Mouse (Mus musculus): ENCODE data around the gene Lst1.

The Lst1 gene

DNA sequence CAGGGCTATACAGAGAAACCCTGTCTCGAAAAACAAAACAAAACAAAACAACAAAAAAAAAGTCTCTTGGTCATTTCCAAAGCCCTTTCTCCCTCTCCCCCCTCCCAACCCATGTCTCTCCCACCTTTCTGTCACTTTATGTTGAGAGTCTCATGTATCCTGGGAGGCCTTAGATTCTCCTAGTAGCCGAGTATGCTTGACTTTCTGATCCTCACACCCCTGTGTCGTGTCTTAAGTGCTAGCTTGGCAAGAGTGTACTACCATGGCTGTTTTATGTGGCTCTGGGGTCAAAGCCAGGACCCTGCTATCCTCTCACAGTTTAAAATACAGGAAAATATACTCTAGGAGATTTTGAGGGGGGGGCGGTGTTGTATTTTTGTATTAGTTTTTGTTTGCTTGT is 894 bp downstream of the Lst1 start:
- no peak for ATAC-seq (ENCODE audit: insufficient number of reproducible peaks, low FRiP score, low TSS enrichment)

DNA sequence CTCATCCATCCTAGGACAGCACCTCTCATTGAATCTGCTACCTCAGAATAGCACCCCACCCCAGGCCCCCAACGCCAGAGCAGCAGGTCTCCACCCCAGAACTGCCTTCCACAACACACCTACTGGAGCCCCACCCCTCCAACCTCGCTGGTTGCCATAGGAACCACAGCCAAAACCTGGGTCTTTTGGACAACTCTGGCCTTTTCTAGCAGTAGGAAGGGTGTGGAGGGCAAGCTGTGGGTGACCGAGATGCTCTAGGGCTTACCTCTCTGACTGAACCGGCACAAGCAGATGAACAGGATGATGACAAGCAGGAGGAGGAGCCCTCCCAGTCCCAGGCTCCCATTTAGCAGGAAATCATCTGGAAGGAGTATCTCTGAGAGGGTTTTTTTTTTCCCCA is 1.6 kb downstream of the Lst1 start:
- no peak for ATAC-seq (ENCODE audit: insufficient number of reproducible peaks, low FRiP score, low TSS enrichment)

DNA sequence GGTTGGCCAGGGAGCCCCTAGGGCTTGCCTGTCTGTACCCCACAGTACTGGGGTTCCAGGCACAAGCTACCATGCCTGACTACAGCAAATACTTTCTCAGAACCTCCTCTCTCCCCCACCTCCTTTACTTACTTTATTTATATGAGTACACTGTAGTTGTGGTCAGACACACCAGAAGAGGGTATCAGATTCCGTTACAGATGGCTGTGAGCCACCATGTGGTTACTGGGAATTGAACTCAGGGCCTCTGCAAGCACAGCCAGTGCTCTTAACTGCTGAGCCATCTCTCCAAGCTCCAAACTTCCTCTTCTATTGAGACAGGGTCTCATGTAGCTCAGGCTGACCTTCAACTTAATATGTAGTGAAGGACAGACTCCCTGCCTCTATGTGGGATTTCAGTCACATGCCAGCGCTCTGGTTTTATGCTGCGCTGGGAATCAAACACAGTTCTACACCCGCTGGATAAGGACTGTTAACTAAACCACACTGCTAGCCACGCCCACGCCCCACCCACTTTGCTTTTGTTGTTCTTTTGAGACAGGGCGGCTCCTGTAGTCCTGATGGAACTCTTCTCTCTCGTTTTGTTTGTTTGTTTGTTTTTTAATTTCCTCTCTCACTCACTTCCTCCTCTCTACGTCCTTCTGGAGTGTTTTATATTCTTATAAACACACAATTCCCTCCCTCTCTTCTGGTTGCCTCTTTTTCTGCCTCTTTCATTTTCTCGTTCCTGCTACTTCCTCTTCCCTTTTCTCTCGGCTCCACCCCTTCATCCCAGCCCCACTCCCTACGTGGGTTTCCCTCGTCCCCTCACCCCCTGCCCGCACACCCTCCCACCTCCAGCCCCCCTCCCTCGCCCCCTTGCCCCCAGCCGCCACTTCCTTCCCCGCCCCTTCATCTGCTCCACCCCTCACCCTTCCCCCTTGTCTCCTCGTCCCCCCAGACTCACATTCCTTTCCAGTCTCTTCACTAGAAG is 2.3 kb downstream of the Lst1 start:
- ATAC-seq (ENCODE audit: insufficient number of reproducible peaks, low FRiP score, low TSS enrichment), result no peak

DNA sequence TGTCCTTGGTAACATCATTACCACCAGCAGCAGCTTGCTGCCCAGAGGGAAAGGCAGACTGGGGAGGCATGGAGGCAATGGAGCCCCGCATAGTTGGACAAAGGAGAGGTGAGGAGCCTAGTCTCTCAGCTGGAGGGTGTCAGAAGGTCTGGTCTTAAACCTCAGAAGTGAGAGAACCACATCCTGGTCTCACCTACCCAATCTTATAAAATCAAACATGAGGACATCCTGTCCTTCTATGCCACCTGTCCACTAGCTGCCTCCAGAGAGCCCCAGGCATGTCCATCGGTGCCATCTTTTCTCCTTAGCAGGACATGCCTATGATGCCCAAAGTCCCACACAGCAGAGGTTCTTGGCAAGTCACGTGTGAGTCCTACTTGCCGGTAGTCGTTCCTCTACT is 8.1 kb downstream of the Lst1 start:
- ATAC-seq (ENCODE audit: insufficient number of reproducible peaks, low FRiP score, low TSS enrichment), result no peak

DNA sequence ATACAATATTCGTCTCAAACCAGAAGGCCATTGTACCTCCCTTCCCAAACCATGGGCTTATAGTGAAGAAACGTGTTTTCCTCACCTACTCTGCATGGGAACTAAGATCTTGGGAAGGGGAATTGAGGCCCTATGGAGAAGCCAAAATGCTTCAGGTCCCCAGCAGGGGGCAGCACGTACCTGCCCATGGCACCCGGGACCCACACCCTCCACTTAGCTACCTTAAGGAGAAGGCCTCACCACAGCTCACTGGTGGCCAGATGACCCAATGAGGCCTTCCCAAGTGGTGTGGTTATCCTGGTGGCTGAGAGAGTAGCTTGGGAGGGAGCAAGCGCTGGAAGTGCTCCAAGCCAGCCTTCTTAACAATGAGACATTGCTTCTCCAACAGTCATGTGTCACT is 9.7 kb downstream of the Lst1 start:
- ATAC-seq (ENCODE audit: insufficient number of reproducible peaks, low FRiP score, low TSS enrichment), result no peak

DNA sequence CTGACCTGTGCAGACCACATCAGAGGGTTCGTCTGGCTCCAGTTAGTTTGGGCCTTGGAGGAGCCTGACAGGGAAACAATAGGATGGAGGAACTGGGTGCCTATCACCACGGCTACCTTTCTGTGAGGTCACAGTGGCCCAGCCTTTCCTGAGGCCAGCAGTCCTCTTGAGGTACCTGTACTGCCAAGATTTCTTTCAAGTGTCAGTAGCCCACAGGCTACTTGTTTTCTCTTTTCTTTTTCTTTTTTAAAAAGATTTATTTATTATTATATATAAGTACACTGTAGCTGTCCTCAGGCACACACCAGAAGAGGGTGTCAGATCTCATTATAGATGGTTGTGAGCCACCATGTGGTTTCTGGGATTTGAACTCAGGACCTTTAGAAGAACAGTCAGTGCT is 12.3 kb downstream of the Lst1 start, which contains the start of gene Aif1:
Gene Aif1, minus strand, starts transcription at position 101 of the 400 bp plus-strand sequence.
- no peak for ATAC-seq (ENCODE audit: insufficient number of reproducible peaks, low FRiP score, low TSS enrichment)

DNA sequence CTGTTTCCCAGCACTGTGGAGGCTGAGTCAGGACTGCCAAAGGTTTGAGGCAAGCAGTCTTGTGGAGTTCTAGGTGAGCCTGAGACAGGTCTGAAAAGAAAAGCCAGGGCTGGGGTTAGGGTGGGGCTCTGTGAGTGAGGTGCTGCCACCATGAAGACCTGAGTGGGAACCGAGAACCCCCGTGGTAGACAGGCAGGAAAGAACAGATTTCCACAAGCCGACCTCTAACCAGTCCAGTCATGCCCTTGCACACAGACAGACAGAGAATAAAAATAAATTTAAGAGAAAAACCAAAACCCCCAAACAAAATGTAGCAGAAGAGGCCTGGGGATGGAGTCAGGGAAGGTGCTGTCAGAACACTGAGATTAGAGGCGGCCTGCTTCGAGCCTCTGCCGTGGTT is 12.9 kb downstream of the Lst1 start:
- ATAC-seq (ENCODE audit: insufficient number of reproducible peaks, low FRiP score, low TSS enrichment), result no peak

DNA sequence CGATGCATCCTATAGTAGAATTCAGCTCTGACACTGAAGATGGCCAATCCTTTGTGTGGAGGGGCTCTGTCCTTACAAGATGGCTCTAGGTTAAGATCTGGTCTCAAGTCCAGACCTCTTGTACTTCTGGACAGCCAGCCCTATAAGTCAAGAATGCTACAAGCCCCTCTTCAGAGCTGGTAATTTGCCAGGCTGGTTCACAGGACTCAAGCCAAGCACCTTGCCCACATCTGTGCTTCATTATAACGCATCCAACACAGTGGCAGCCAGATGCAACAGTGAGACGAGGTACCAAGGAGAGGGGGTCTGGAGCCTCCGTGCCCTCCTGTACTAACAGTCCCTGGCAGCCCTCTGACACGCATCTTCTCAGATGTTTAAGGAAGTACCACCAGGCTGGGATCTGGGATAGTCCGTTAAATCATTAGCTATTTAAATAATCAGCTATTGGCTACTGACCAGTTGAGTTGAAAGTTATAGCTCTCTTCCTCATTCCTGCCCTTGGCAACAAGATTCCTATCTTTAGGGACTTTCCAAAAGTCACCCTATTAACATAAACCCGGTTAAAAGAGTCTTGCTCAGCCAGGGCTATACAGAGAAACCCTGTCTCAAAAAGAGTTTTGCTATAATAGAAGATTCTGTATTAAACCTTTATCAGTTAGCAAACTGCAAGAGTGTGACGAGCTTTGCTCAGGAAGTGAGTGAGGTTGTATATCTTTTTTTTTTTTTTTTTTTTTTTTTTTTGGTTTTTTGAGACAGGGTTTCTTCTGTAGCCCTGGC is 13.8 kb downstream of the Lst1 start:
- ATAC-seq (ENCODE audit: insufficient number of reproducible peaks, low FRiP score, low TSS enrichment), result no peak

DNA sequence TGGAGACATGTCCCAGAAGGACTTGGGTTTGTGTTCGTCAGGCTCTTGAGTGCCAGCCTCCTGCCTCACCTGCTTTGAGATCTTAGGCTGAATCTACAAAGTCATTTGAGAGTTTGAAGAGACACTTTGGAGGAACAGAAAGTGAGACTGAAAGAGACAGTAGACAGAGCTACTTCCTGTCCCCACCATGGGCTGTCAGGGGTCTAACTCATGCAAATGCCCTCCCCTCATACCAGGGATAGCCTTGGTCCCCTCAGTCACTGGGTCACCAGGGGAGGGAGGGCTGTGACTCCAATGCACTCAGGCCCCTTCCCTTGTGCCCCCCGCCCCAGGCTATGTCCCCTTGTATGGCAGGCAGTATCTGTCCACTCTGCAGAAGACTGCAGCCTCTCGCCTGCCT is 14.9 kb downstream of the Lst1 start:
- ATAC-seq (ENCODE audit: insufficient number of reproducible peaks, low FRiP score, low TSS enrichment), result no peak

DNA sequence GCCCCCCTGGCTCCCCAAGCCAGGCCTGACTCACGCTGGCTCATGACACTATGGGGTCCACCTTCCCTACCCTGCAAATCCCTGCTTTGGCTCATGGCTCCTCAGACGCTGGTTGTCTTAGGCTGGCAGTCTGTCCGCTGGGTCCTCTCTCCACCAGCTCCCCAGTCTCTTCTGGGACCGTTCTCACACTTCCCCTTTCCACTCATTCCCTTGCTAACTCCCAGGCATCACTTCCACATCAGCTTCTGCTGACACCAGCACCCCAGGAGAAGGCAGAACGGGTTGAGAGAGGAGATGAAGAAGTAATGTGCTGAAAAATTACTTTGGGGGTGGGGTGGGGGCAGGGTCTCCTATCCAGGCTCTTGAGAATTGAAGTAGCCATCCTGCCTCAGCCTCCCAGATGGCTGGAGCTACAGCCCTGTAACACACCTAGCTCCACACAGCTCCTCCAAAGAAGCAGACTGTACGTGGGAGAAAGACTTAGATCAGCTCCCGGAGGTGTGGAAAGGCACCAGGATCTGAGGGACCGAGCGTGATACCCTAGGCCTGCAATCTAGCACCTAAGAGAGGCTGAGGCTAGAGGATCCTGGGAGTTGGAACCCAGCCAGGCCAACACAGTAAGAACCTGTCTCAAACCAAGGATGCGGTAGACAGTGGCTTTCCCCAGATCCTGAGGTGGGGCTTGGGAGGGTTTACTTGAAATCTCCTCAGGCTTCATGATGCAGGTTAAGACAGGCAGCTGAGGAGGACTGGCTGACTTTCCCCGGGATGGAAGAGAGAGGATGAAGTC is 15.6 kb downstream of the Lst1 start:
- ATAC-seq (ENCODE audit: insufficient number of reproducible peaks, low FRiP score, low TSS enrichment), result no peak

DNA sequence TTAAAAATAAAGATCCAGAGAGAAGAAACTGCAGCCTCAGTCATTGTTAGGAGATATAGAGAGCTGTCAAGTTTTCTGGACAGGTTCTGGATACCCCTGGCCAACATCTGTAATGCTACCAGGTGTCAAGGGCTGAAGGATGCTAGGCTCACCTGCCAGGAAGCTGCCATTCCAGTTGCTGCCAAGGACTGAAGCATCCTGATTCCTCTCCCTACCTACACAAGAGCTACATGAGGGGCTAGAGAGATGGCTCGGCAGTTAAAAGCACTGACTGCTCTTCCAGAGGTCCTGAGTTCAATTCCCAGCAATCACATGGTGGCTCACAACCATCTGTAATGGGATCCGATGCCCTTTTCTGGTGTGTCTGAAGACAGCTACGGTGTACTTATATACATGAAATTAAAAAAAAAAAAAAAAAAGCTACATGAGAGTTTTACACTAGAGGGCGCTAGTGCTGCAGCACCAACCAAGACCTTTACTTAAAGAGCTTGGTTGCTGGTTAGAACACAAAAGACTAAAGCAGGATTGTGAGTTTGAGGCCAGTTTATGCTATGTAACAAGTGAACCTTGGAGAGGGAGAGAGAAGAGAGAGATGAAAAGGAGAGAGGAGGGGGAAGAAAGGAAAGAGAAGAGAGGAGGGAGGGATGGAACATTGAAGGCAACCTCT is 19.6 kb downstream of the Lst1 start:
- ATAC-seq (ENCODE audit: insufficient number of reproducible peaks, low FRiP score, low TSS enrichment), result no peak

DNA sequence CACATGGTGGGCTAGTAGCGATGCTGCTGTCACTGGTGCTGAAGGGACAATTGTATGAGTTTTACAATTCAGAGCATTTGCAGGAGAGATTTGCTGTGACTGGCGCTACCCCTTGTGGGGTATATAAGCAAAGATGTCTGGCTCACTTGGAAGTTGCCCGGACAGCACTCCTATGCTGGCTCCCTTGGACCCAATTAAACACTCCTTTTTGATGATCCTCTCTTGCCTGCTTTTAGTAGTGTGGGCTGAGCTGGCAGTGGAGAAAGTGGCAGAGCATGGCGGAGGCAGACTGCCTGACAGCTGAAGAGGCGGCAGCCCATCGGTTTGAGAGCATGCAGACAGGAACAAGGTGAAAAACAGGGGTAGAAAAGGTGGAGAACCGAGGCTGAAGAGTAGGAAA is 20.4 kb downstream of the Lst1 start:
- ATAC-seq (ENCODE audit: insufficient number of reproducible peaks, low FRiP score, low TSS enrichment), result no peak

DNA sequence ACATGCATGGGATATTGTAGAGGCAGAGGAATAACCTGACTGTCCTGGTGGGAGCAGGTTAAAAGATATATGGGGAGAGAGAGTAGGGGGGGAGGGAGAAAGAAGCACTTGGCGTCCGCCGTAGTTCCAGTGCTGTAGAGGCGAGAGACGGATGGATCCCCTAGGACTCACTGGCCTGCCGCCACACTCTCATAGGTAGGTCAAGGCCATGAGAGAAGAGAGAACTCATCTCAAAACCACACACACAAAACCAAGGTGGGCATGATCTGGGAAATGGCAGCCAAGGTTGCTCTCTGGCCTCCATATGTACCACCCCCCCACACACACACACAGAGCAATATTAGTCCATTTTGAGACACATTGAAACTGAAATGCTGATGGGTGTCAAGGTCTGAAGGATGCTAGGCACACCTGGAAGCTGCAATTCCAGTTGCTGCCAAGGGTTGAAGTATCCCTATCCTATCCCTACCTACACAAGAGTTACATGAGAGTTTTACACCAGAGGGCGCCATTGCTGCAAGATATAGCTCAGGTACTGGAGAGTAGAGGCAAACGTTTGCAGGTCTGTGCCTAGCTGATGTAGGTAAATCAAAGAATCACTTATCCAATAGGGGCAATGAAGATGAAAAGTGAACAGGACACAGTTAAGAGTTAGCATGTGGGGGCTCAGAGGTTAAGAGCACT is 21.7 kb downstream of the Lst1 start:
- no peak for ATAC-seq (ENCODE audit: insufficient number of reproducible peaks, low FRiP score, low TSS enrichment)

DNA sequence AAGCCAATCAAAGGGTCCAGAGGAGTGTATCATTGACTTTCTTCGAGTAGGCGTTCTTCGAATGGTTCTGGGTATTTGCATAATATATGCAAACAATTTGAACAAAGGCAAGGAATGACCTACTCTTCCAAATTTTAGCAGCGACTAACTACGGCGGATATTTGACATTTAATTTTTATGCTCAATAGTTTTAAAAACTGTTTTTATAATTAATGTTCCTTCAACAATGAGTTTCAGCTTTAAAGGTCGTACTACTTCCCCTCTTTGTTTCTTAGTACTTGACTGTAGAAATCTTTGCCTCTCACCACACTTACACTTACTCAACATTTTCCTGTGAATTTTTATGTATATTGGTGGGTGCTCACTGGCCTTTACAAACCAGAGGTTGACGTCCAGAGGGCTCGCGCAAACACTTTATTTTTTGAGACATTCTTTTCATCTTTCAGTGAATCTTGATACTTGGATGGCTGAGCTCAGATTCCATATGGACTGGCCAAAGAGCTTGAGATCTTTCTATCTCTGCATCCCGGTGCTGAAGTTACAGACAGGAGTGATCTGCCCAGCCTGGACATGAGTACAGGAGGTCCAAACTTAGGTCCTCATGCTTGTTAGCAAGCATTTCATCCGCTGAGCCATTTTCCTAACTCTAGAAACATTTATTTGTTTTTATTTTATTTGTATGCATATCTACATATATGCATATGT is 22.6 kb downstream of the Lst1 start:
- no peak for ATAC-seq (ENCODE audit: insufficient number of reproducible peaks, low FRiP score, low TSS enrichment)

DNA sequence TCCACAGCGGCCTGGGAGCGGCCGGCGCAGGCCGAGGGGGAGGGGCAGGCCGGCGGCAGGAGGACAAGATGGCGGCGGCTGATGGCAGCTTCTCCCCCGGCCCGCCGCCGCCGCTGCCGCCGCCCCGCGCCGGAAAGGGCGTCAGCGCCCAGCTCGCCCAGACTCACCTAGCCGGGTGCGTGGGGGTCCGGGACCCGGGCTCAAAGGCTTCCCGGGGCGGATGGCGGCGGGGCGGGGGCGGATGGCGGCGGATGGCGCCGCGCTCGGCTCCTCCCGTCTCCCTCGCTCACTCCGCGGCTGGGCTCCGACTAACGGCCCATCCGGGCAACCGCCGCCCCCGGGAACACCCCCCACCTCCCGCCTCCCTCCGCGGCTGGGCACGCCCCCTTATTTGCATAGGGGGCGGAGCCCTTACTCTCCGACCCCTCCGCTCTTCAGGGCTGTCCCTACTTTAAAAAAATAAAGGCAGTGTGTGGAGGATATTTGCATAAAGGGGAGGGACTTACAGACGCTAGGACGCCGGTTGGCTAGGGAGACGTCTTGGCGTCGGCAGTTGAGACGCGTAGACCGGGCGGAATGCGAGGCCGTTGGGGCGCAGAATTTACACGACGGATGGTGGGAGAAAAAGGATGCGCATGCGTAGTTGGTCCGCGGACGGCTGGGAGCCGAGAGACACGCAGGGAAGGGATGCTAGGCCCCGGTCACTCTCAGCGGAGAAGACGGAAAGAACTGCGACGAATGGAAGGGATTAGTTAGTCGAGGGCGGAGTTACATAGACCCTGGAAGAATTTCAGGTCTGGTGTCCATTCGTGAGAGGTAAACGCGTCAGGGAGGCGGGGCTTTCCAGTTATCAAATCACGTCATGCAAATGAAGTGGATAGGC is 23.4 kb downstream of the Lst1 start, which contains the start of gene Prrc2a:
Gene Prrc2a, minus strand, starts transcription at position 330 of the 883 bp plus-strand sequence.
- ATAC-seq (ENCODE audit: insufficient number of reproducible peaks, low FRiP score, low TSS enrichment), result peak; percentile 83

DNA sequence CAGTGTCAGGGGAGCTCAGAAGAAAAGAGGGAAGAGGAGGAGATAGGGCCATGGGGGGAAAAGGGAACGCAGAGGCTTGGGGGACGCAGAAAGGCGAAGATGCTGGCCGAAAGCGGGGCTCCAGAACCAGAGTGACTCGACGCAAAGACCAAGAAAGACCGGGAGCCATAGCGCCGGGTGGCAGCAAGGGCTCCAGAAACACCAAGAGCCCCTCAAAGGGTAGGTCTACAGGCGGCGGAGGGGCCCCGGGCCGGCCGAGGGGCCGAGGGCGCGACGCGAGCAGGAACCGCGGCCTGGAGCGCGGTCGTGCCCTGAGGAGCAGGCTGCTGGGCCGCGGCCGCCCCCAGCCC is 24.0 kb downstream of the Lst1 start:
- no peak for ATAC-seq (ENCODE audit: insufficient number of reproducible peaks, low FRiP score, low TSS enrichment)

DNA sequence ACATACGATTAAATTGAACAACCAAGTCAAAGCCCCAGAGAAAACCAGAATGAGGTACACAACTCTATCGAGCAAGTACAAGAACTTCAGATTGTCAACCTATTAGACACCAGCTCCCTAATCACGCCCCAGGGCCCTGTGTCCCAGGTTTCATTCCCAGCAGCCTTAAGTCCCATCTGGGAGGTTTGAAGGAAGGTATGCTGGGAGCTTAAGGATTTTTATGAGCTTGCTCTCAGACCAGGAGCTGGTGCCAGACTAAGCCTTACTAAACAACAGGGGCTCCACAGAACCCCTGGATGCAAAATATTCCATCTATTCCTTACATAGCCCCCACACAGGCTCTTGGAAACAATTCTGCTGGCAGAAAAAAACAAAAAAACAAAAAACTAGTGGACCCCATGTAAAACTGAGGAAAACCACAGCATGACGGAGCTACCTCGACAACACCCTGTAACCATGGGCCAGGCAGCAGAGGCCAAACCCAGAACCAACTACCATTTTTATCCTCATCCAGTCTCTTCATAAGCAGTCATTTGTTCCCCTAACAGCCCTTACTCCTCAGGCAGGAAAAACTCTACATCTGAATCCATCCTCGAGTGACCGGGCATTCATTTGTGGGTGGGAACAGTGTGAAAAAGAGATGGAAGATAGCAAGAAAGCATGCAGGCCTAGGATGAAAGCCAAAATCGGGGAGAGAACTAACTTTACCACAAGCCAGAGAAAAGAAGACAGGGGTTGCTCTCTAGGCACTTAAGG is 24.7 kb downstream of the Lst1 start:
- no peak for ATAC-seq (ENCODE audit: insufficient number of reproducible peaks, low FRiP score, low TSS enrichment)
